Mouse (Mus musculus) stomach, postnatal 0 days (tissue): ENCODE measurements at regions not wholly inside any gene's neighbourhood (a gene's known extent, or its start where the extent isn't known, plus 50 kb on each side); places are given as distances from the start of the nearest gene placed in this dataset.

Experiments
- ATAC-seq: fragments of 200-750 bp; cut with Nextera tagmentation; 2 replicates; pipeline ENCODE4 v1.8.0; 2017; ENCODE audit not compliant: low FRiP score, low TSS enrichment
- DNase-seq: peaks from one replicate; pipeline ENCODE4 v3.0.0-alpha.2; 2016; ENCODE audit warnings: low spot score
- H3K27ac ChIP-seq: fragments of 300-500 bp; sonication (generic); replicated peaks from 2 replicates; pipeline ENCODE4 v1.5.1; 2014; ENCODE audit warnings: mild to moderate bottlenecking, control low read depth
- H3K27me3 ChIP-seq: fragments of 300-500 bp; sonication (generic); 2 replicates; pipeline ENCODE4 v1.6.1; 2014; ENCODE audit warnings: low read length; ENCODE audit not compliant: control insufficient read depth, insufficient read depth
- H3K36me3 ChIP-seq: fragments of 300-500 bp; sonication (generic); 2 replicates; pipeline ENCODE4 v1.6.1; 2014; ENCODE audit warnings: low read length, mixed read lengths; ENCODE audit not compliant: control insufficient read depth, insufficient read depth
- H3K4me1 ChIP-seq: fragments of 300-500 bp; sonication (generic); replicated peaks from 2 replicates; pipeline ENCODE4 v1.6.1; 2014; ENCODE audit warnings: antibody characterized with exemption; ENCODE audit not compliant: control insufficient read depth, insufficient read depth
- H3K4me2 ChIP-seq: fragments of 300-500 bp; sonication (generic); replicated peaks from 2 replicates; pipeline ENCODE4 v1.6.1; 2014; ENCODE audit warnings: low read depth, mild to moderate bottlenecking, control low read depth, moderate library complexity
- H3K4me3 ChIP-seq: fragments of 300-500 bp; sonication (generic); 2 replicates; pipeline ENCODE4 v1.5.1; 2014; ENCODE audit warnings: low read depth, low read length, control low read depth
- H3K9ac ChIP-seq: fragments of 300-500 bp; sonication (generic); 2 replicates; pipeline ENCODE4 v1.6.1; 2014; ENCODE audit warnings: mild to moderate bottlenecking, low read length, control low read depth, mixed read lengths
- H3K9me3 ChIP-seq: fragments of 300-500 bp; sonication (generic); 2 replicates; pipeline ENCODE4 v1.6.1; 2016; ENCODE audit warnings: low read length; ENCODE audit not compliant: control insufficient read depth
- CTCF ChIP-seq: IDR thresholded peaks from 2 replicates; pipeline ENCODE4 v1.5.1; 2016; ENCODE audit warnings: antibody characterized with exemption, low read depth, mild to moderate bottlenecking, moderate library complexity
- EP300 ChIP-seq: optimal IDR thresholded peaks from 2 replicates; pipeline ENCODE3; 2016; ENCODE audit warnings: antibody characterized with exemption
- WGBS: fragments of 180-500 bp; shearing (Covaris S2); extraction: QIAGEN DNeasy Blood & Tissue Kit; methylation state at CpG from one replicate; pipeline ENCODE4 v1.1.7; 2014; 5-methylcytosine and 5-hydroxymethylcytosine counted together

DNA sequence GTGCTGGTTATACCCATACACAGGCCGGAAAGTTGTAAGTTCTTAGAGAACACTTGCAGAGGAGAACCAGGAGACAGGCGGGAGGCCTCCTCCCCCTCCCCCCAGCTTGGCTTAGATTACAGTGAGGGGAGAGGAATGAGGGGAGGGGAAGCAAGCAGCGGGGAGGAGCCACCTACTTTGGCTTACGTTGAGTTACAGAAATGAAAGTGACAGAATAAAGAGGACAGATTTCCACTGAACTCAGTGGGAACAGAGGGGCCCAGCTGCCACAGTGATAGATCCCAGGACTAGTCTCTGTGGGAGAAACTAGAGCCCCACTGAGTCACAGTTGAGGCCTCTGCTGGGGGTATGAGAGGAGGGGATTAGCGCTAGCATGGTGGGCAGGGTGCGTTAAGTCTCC, 86.5 kb upstream of the Gm11983 start:
- no peak overlapping the region; the same call in 1 of the 2 replicates for H3K27ac ChIP-seq
- H3K4me2 ChIP-seq, result peak overlapping the region; percentile 44
- no peak overlapping the region for H3K9ac ChIP-seq
- 10% methylated on average over 6 of the region's 6 CpGs for WGBS
- no peak for DNase-seq
- TF ChIP-seq EP300, result no peak
- no peak for TF ChIP-seq CTCF
- H3K4me3 ChIP-seq, result no peak overlapping the region
- ATAC-seq, result peak; percentile 60
- no peaks in the 10 kb centered on the region for H3K27me3 ChIP-seq
- no peaks in the 10 kb centered on the region for H3K9me3 ChIP-seq
- H3K36me3 ChIP-seq, result no peaks in the 10 kb centered on the region
- no peaks in the 10 kb centered on the region for H3K4me1 ChIP-seq

DNA sequence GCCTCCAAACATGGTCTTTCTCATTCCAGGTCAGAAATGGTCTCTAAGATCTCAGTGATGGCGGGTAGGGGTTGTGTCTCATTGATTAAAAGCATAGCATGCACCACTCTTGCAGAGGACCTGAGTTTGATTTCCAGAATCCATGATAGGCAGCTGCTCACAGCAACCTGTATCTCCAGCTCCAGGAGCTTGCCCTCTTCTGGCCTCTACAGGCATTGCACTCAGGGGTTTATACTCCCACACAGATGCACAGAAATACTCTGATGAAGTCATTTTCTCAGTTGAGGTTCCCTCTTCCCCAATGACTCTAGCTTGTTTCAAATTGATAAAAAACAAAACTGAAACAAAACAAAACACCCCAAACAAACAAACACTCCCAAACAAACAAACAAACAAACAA, 81.1 kb upstream of the Gm11983 start:
- no peak overlapping the region for H3K4me3 ChIP-seq
- H3K4me2 ChIP-seq, result no peak overlapping the region
- H3K27me3 ChIP-seq, result no peaks in the 10 kb centered on the region
- H3K4me1 ChIP-seq, result no peaks in the 10 kb centered on the region
- H3K9me3 ChIP-seq, result no peaks in the 10 kb centered on the region
- DNase-seq (no peak), ATAC-seq (no peak)
- H3K36me3 ChIP-seq, result no peaks in the 10 kb centered on the region
- no peak overlapping the region for H3K9ac ChIP-seq
- whole genome bisulfite sequencing, result 97% methylated on average over 1 of the region's 1 CpGs
- H3K27ac ChIP-seq, result no peak overlapping the region
- TF ChIP-seq EP300 (no peak), CTCF (peak; percentile 25)

DNA sequence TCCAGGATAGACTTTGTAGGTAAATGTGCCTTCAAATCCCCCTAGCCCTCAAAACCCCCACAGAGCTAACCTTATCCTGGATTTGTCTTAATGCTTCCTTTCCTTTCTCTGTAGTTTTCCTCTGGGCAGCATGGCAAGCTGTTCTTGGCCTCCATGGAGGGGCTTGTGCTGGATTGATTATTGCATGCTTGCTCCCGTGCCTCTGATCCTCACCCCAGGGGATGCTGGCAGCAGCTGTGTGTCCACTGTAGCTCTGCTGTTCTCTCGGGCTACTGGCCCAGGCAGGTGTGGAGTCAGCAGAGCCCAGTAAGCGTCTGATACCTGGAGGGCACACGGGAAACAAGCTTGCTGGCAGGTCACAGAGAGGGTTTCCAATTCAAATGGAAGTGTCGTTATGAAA, 68.2 kb upstream of the Gm11983 start:
- Histone ChIP-seq H3K27me3 (no peaks in the 10 kb centered on the region), H3K9ac (no peak overlapping the region), H3K27ac (no peak overlapping the region), H3K4me1 (no peaks in the 10 kb centered on the region), H3K9me3 (no peaks in the 10 kb centered on the region), H3K4me2 (no peak overlapping the region), H3K4me3 (no peak overlapping the region), H3K36me3 (no peaks in the 10 kb centered on the region)
- TF ChIP-seq CTCF, result no peak
- ATAC-seq, result no peak
- WGBS, result 58% methylated on average over 5 of the region's 5 CpGs
- DNase-seq, result no peak

DNA sequence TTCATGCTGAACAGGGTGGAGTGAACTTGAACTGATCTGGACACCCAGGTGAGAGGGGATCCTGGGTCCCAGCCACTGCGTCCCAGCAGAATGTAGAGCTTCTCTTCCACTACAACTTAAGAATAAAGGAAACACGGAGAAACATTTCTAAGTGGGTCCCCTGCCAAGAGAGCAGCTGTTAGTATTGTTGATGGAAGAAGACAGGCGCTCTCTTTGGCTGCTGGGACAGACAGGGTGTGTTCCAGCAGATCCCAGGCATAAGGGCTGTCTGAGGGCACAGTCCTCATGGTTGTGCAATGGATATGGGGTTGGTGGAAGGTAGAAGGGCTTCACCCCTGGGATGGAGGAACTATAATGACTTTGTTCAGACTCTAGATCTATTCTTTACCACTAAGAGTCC, 65.5 kb upstream of the Gm11983 start:
- TF ChIP-seq CTCF (no peak), EP300 (no peak)
- DNase-seq (no peak), ATAC-seq (no peak)
- Histone ChIP-seq H3K9me3 (no peaks in the 10 kb centered on the region), H3K27me3 (no peaks in the 10 kb centered on the region), H3K4me2 (no peak overlapping the region), H3K4me3 (no peak overlapping the region), H3K9ac (no peak overlapping the region), H3K4me1 (no peaks in the 10 kb centered on the region), H3K36me3 (no peaks in the 10 kb centered on the region), H3K27ac (no peak overlapping the region)
- WGBS, result 47% methylated on average over 3 of the region's 3 CpGs

DNA sequence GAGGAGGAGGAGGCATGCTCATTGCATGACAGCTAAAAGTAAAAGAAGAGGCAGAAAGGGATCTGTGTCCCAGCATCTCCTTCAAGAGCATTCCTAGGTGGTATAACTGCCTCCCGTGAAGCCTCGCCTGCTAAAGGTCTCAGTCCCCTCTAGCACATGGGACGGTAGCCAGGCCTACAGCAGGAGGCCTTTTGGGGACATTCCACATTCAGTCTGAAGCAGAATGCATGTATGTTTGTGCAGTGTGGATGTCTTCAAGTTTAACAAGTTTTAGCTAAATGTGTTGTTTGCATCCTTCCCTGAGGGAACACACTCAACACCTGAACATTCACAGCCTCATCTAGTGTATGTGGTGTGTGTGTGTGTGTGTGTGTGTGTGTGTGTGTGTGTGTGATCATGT, 64.8 kb upstream of the Gm11983 start:
- no peak overlapping the region for H3K27ac ChIP-seq
- H3K4me2 ChIP-seq, result no peak overlapping the region
- ATAC-seq (no peak), DNase-seq (no peak)
- WGBS, result 78% methylated on average over 3 of the region's 3 CpGs
- no peaks in the 10 kb centered on the region for H3K27me3 ChIP-seq
- TF ChIP-seq CTCF, result no peak
- no peak for TF ChIP-seq EP300
- no peak overlapping the region for H3K4me3 ChIP-seq
- no peaks in the 10 kb centered on the region for H3K9me3 ChIP-seq
- H3K9ac ChIP-seq, result no peak overlapping the region
- H3K4me1 ChIP-seq, result no peaks in the 10 kb centered on the region
- no peaks in the 10 kb centered on the region for H3K36me3 ChIP-seq

DNA sequence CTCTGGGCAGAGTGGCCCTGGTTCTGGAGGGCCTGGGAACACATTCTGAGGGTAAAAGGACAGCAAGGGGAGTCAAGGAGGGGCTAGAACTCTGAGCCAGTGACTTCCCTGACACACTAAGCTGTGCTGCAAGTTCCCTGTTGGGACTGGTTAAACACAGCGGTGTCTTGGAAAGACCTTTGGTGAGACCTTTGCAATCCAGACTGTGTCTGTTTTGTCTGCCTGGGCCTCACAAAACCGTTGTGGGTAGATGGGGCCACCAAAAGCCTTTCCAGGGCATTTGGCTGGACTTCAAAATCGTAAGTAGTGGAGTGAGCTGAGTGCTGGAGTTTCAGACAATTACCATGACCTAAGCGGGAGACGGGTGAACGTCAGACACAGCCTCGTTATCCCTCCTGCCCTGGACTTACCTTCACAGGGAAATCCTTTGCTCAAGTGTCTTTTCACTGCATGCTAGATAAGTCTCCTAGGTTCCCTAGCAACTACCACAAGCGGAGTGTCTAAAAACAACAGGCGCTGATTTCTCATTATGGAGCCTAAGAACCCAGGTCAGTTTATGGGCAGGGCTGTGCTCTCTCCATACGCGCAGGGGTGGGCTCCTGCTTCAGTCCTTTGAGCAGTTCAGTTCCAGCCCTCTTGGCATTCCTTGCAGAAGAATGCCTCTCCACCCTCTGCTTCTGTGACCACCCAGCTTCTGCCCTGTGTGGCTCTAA, 63.5 kb upstream of the Gm11983 start:
- Histone ChIP-seq H3K9me3 (no peaks in the 10 kb centered on the region), H3K9ac (no peak overlapping the region), H3K4me2 (no peak overlapping the region), H3K4me3 (no peak overlapping the region), H3K27me3 (no peaks in the 10 kb centered on the region), H3K27ac (no peak overlapping the region), H3K36me3 (no peaks in the 10 kb centered on the region), H3K4me1 (no peaks in the 10 kb centered on the region)
- DNase-seq (no peak), ATAC-seq (no peak)
- no peak for TF ChIP-seq CTCF
- no peak for TF ChIP-seq EP300
- 51% methylated on average over 11 of the region's 11 CpGs for WGBS
